Mouse (Mus musculus) cerebellum, postnatal 36 days (tissue): Measurements from ENCODE around the gene Olfr457.
"Not testable (repeated sequence)": the region's sequence is repeated elsewhere in the genome, so short reads cannot be mapped to it uniquely, and the experiment has no call there.

Source experiments
- DNase-seq, 2 experiments: peaks; one replicate each; pipeline ENCODE4 v3.0.0; 2021 to 2022; ENCODE audit warnings: mixed read lengths in 2 of 2

Olfr457 gene

DNA sequence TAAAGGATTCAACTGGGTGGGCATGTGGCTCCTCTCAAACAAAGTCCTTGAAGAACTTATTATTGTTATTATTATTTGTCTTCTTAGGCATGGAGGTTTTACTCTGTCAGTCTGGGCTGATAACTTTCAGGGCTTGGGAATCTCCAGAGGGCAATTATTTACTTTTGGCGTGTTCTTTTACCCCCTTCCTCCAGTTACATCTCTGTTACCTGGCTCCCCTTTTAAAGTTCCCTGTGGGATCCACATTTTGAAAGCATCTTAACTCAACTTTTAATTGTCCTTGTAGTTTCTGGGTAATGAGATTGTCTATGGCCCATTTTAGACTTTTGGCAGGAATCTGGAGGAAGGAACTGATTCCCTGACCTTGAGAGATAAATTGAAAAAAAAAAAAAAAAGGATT is at the start of gene Olfr457:
TSS of gene Olfr457 (minus strand) at position 101 of the 400 bp plus-strand sequence.
- DNase-seq = no peak

DNA sequence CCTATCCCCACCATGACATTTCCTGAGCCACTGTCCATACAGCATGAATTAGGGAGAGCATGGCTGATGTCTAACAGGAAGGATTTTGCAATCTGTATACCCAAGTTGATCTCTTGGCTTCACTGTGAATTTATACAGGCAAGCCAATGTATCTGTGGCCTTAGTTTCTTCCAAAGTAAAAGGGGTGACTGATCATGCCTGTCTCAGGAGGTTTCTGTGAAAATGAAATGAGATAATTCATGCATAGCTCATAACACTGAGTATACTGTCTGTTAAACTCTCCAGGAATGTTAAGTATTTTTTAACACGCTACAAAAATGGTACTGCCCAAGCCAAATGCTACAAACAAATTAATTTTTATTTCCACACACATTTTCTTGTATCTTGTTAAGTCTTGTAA is 37.3 kb upstream of the Olfr457 start:
- no peak for DNase-seq

DNA sequence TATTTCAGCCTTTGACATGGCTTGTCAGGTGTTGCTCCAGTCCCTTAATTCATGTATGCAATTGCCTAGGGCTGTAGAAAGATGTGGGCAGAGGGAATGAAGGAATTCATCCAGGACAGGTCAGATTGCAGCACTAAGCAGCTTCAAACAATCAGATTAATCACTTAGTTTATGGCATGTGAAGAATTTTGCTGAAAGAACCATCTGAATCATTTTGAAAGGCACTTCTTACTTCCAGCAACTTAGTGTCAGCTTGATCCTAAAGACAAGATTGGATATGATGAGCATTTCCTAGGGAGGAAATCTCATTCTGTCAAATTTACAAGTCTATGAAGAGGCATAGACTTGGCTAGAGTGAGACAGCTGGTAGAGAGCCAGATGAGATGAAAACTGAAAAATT is 33.2 kb upstream of the Olfr457 start:
- DNase-seq = no peak

DNA sequence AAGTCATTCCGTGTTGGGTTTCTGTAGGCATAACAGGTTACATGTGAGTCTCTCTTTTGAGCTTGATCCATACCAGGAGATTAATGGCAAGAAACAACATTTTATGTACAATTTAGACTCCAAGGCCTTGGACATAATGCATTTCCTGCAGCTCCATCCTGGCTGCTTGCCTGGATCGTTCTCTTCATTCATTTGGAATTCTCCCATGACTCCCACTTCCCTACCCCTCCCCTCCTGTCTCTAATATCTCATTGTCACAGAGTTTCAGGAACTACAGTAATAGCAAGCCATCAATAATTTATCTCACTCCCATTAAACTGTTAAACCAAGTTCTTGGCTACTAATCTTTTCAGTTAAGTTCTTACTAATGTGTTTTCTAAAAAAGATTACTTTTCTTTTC is 27.3 kb upstream of the Olfr457 start:
- DNase-seq = no peak

DNA sequence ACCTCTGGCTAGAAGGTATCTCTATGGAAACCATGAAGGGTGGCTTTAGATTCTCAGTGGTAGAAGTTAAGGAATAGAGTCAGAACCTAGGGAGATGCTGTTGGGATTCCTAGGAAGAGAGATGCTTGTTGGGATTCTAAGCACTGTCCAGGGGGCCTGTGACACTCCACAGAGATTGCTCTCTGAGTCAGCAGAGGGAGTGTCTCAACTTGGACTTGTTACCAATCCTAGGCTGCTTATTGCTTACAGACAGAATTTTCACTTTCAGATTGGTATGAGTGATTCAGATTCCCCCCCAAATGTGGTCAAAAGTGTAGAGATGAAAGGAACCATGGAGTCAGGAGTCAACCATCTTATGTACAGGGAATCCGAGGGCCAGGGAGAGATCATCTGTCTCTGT is 13.6 kb upstream of the Olfr457 start:
- DNase-seq = no peak

DNA sequence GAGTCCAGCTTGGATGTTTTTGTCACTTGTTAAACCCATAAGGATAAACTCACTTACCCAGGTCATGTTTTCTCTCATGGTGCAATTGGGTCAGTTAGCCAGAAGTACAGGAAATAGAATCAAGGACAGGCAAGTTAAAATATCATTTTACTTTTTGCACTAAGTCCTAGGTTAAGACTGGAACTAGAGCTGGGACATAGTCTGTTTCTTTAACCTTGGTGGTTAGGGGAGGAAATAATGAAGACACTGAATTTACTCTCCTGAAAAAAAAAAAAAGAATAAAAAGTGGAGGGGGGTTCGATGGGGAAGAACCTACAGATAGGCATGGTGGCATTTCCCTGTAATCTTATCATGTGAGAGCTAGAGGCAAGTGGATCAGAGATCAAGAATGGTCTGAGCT is 11.0 kb upstream of the Olfr457 start, which contains the start of gene Olfr456:
TSS of gene Olfr456 (minus strand) at position 101 of the 400 bp plus-strand sequence.
- no peak for DNase-seq

DNA sequence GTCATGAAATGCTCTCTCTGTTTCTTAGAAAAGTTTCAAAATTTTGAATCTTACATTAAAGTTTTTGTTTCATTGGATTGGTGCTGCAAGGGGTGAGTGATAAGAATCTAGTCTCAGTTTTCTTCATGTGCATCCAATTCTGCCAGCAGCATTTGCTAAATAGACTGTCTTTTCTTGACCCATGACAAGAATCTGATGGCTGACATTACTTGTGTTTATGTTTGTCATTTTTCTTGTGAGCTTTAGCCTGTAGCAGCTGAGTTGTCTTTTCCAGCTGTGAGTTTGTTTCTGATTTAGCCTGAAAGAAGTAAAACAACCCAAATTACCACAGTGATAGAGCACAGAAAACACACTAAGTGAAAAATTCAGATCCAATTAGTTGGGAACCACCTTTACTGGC is 8.5 kb upstream of the Olfr457 start:
- no peak for DNase-seq

DNA sequence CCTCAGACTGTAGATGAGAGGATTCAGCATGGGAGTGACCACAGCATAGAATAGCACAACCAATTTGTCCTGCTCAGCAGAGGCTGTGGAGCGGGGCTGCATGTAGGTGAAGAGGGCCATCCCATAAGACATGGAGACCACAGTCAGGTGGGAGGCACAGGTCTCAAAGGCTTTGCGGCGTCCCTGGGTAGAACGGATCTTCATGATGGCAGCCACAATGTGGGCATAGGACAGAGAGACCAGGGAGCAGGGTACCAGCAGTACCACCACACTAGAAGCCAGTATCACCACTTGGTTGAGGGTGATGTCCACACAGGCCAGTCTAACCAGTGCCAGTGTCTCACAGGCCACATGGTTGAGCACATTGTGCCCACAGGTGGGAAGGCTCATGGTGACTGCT is 4.8 kb downstream of the Olfr457 start:
- not testable (repeated sequence) for DNase-seq

DNA sequence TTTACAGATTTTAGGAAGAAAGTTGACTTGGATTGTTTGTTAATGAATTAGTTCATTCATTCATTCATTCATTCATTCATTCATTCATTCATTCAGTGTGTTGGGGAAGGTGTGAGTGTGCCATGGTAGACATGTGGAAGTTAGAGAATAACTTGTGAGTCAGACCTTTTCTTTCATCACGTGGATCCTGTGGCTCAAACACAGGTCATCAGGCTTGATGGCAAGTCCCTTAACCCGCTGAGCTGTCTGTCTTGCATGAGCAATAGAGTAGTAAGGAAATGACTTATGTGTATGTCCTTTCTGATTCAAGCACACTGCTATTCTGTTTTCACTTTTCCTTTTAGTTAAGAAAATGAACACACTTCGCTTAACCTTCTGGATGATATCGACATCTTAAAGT is 5.6 kb downstream of the Olfr457 start:
- DNase-seq = no peak

DNA sequence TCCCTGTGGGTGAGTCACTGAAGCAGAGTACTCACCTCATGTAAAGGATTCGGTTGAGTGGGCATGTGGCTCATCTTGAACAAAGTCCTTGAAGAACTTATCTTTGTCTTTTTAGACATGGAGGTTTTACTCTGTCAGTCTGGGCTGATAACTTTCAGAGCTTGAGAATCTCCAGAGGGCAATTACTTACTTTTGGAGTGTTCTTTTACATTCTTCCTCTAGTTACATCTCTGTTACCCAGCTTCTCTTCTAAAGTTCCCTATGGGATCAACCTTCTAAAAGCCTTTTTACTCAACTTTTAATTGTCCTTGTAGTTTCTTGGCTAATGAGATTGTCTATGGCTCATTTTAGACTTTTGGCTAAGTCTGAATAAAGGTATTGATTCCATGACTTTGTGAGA is 11.0 kb downstream of the Olfr457 start, which contains the start of gene Olfr458:
TSS of gene Olfr458 (minus strand) at position 101 of the 400 bp plus-strand sequence.
- no peak for DNase-seq

DNA sequence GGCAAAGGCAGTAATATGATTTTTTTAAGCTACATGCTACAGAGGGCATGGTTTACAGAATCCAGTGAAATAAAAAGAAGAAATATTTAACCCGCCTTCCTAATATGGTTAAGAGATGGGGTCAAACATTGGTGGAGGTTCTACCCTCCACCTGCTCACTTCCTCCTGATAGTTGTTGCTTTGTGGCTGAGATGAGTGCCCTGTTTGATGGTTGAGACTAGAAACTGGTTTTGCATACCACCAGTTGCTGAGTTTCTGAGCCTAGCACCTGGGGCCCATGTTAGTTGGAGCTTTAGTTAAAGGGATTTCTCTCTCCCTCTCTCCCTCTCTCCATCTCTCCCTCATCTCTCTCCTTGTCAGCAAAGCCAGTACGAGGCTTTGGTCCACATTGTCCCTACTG is 28.8 kb downstream of the Olfr457 start:
- no peak for DNase-seq

DNA sequence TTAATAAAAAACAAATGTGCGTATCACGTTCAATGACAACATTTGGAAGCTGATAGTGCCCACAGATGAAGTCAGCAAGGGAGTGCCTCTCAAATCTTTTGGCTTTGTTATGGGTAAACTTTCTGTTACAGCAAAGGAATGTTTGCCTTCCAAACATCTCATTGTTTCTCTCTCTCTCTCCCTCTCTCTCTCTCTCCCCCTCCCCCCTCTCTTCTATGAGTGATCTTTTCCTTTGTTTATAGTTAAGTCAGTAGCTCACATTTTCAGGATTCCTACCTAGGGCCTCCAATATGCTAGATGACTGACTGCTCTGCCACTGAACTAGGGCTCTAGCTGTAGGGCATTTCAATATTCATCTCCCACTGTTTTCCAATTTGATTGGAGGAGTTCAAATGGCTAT is 31.6 kb downstream of the Olfr457 start:
- no peak for DNase-seq

DNA sequence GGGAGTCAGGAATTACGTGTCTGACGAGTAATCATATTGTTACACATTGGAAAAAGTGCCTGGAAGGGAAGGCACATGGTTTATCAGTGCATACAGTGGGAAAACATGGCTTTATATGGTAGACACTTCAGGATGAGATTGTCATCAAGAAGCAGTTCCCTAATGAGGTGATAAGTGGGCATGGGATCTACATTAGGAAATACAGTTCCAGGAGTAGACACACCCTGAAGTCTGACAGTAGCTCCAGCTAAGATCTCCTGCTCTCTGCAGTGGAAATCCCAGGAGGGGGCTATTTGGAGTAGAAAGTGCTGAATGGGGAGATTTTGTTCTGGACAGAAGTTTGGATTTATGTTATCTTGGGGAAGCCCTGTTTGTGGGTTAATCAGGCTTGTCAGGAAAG is 34.7 kb downstream of the Olfr457 start:
- no peak for DNase-seq

DNA sequence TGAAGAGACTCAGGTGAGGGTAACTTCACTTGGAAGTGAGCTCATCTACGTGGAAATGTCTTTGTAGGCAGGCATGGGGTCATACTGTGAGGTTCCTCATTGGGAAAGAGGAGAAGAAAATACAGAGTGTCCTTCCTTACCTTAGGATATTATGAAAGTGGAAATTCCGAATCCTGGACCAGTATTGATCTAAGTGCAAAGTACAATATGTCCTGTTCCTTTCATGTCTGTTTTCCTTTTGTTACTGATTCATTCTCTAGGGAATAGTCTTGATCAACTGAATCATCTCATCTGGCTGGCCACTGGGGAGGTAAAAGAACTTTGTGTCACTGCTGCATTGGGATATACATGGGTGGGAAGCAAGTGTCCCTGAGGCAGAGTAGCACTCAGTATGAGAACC is 40.6 kb downstream of the Olfr457 start:
- DNase-seq = no peak

DNA sequence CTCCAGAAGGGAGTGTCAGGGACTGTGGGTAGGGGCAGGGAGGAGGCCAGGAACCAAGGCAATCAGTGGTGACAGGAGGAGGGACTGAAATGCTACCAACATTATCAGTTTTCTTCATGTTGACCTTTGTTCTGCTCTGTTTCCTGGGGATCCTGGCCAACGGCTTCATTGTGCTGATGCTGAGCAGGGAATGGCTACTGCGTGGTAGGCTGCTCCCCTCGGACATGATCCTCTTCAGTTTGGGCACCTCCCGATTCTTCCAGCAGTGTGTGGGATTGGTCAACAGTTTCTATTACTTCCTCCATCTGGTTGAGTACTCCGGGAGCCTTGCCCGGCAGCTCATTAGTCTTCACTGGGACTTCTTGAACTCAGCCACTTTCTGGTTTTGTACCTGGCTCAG is 41.7 kb downstream of the Olfr457 start, which contains the start of gene Tas2r126:
TSS of gene Tas2r126 (plus strand) at position 90 of the 400 bp plus-strand sequence.
- DNase-seq = no peak

DNA sequence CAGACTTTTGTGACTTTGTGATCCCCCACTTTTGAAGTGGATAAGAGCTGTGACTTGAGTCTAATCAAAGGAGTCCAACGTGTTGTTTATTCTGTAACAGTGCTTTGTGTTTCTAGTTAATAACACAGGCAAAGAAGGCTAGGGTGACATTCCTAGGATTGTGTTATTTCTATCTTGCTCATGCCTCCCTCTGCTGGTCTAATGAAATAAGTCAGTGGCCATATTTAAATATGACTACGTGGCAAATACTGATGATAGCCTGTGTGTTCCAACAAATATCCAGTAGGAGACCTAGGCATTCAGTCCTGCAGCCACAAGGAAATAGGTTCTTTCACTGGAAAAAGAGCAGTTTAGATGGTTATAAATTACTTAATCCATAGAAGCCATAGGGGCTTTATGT is 42.6 kb downstream of the Olfr457 start:
- DNase-seq = no peak

DNA sequence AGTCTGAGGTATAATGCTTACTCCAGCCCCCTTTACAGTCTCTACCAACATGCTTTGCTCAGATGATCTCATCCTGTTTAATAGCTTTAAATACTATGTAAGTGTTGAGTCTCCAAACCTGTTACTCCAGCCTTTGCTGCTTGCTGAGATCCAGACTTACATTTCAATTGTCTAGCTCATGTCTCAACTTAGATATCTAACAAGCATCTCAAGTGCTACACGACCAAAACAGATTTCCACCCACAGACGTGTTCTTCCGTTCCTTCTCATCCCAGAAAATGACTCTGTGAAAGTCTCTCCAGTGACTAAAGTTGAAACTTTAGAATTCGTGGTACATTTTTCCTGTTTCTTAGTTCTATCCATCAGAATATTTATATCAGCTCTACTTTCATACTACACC is 49.8 kb downstream of the Olfr457 start:
- no peak for DNase-seq

DNA sequence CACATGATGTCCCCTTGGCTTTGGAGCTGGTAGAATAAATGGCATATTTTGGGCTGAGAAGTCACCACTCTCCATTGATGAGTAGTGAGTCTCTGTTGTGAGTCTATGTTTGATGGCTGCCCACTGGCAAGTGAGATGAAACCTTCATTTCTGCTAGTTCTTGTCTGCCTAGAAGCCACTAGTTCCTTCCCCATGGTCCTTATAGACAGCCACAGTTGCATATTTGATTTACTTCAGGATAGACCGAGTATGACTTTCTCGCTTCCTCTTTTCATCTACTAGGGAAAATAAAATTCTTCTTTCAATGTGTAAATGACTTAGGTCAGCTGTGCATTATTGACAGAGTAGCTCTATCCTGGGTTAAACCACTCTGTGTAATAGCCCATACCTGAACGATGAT is 51.7 kb downstream of the Olfr457 start:
- no peak for DNase-seq

DNA sequence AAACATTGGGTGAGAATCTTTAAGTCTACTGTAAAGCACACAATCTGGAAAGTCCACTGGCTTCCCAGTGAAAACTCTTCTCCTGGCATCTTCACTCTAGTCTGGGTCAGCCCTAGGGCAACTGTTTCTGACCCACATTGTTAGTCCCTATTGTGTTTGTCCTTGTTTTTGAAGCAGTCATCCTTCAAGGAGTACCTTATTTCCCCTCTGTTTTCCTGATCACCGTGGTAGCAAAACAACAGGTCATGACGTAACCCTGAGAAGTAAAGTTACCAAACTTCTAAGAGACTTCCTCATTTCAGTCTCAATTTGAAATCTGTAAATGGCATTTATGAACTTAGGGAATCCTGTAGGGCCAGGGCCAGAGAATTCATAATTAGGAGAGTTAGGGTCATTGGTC is 54.7 kb downstream of the Olfr457 start:
- DNase-seq = no peak

DNA sequence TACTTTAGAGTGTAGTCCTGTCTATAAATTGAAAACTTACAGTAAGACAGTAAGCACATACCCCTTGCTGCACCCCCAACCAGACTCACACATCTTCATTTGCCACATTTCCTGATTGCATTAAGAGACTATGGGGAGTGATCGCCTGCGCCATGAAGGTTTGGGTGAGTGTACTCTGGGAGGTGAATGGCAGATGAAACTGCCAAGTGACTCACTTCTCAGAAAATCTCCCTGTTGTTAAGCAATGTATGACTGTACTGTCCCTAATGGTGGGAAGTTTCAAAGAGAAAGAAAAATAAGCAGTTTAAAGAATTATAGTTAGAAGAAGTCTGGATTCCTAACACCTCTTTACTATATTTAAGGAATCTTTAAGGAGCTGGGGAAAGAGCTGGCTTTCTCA is 56.7 kb downstream of the Olfr457 start:
- DNase-seq = no peak
